Mouse (Mus musculus) ES-E14 (cell line): ENCODE results near the gene Pcp4.

Experiments
- HCFC1 ChIP-seq: IDR thresholded peaks from 2 replicates; pipeline ENCODE4 v1.6.1; 2012; ENCODE audit warnings: low read length, inconsistent platforms, borderline replicate concordance; ENCODE audit not compliant: insufficient read depth
- MAFK ChIP-seq: IDR thresholded peaks from 2 replicates; pipeline ENCODE4 v1.6.1; 2014; ENCODE audit warnings: mild to moderate bottlenecking, low read depth, low read length, inconsistent platforms; ENCODE audit not compliant: insufficient read depth
- ZC3H11A ChIP-seq: IDR thresholded peaks from 2 replicates; pipeline ENCODE4 v1.6.1; 2012; ENCODE audit warnings: low read depth, mild to moderate bottlenecking, inconsistent platforms, low read length, borderline replicate concordance
- ZNF384 ChIP-seq: IDR thresholded peaks from 2 replicates; pipeline ENCODE4 v1.6.1; 2012; ENCODE audit warnings: low read depth, low read length, inconsistent platforms

DNA sequence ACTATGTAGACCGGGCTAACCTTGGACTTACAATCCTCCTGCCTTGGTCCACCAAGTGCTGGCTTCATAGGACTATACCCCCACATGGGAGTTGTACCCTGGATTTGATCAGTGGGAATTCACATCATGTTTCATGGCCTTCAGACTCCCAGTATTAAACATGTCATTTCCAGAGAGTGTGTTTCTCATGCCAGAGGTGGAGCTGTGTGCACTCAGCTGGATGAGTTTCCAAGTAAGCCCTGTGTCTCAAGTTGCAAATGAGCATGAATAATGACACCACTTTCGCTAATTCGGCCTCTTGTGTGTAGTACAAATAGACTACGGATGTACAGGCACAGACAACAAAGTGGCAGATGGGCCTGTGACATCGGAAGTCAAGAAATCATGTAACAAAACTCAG is 20.6 kb downstream of the Pcp4 start:
- TF ChIP-seq MAFK (no peak), HCFC1 (no peak), ZC3H11A (no peak), ZNF384 (no peak)
